25 mouse cellular contexts compared by ENCODE assay signal in the genomic region with DNA sequence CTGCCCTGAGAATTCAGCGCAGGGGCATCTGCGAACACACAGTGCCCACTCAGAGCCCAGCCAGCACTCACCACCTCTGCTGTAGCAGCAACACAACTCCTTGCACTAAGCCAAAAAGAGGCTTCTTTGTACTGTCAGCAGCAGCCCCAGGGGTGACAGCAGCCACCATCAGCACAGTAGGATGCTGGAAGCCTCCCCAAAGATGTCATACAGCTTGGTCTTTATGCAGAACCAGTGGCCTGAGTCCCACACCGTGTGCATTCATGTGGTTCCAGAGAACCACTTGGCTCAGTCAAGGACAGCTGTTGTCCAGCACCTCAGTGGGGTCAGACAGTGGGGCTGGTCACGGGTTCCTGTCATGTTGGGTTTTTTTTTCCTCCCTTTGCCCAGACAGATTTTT.
DNase-seq lines count a peak whose midpoint lies in the region; ATAC-seq and TF ChIP-seq lines count a peak whose summit lies in the region.
"Had no signal": no experiment of that assay in that cellular context is flagged by ENCODE, and none has a peak within 500 bp of the region (broad histone marks: within the 10 kb centered on the region; RNA-seq: fewer than 3 reads in every experiment).

No protein-coding gene starts in this region.

- H3K27me3 ChIP-seq in forebrain, postnatal 0 days (ENCODE audit: insufficient read depth, low read length), result no peaks in the 10 kb centered on the region
- H3K27me3 ChIP-seq in forebrain, embryonic 11.5 days (ENCODE audit: control insufficient read depth, insufficient read depth, low read length), result no peaks in the 10 kb centered on the region
- no peaks in the 10 kb centered on the region for H3K27me3 ChIP-seq in hindbrain, embryonic 16.5 days (replicated peaks; ENCODE audit: control insufficient read depth, insufficient read depth, low read length)
- no peaks in the 10 kb centered on the region for H3K27me3 ChIP-seq in hindbrain, embryonic 11.5 days (ENCODE audit: control insufficient read depth, insufficient read depth, low read length)
- no peaks in the 10 kb centered on the region for H3K27me3 ChIP-seq in midbrain, postnatal 0 days (ENCODE audit: insufficient read depth, low read length)
- H3K27me3 ChIP-seq in midbrain, embryonic 14.5 days (ENCODE audit: control insufficient read depth, insufficient read depth, low read length), result no peaks in the 10 kb centered on the region
- no peaks in the 10 kb centered on the region for H3K27me3 ChIP-seq in thymus, adult 2 months (ENCODE audit: control insufficient read depth, insufficient read depth, low read length)
- H3K27me3 ChIP-seq: embryonic facial prominence, embryonic 12.5 days; embryonic facial prominence, embryonic 15.5 days; forebrain, embryonic 12.5 days; forebrain, embryonic 15.5 days; heart, embryonic 15.5 days; intestine, embryonic 15.5 days had no signal

- no peaks in the 10 kb centered on the region for H3K36me3 ChIP-seq in forebrain, postnatal 0 days (ENCODE audit: insufficient read depth)
- no peaks in the 10 kb centered on the region for H3K36me3 ChIP-seq in forebrain, embryonic 11.5 days (ENCODE audit: control insufficient read depth, insufficient read depth, low read length)
- H3K36me3 ChIP-seq in hindbrain, embryonic 16.5 days (ENCODE audit: control insufficient read depth, insufficient read depth, low read length), result no peaks in the 10 kb centered on the region
- no peaks in the 10 kb centered on the region for H3K36me3 ChIP-seq in hindbrain, embryonic 11.5 days (ENCODE audit: control insufficient read depth, insufficient read depth, low read length)
- no peaks in the 10 kb centered on the region for H3K36me3 ChIP-seq in midbrain, postnatal 0 days (ENCODE audit: insufficient read depth, low read length)
- H3K36me3 ChIP-seq in midbrain, embryonic 14.5 days (ENCODE audit: control insufficient read depth, insufficient read depth, low read length), result no peaks in the 10 kb centered on the region
- no peaks in the 10 kb centered on the region for H3K36me3 ChIP-seq in thymus, adult 2 months (ENCODE audit: control insufficient read depth, insufficient read depth, low read length)
- H3K36me3 ChIP-seq: embryonic facial prominence, embryonic 12.5 days; embryonic facial prominence, embryonic 15.5 days; forebrain, embryonic 12.5 days; forebrain, embryonic 15.5 days; heart, embryonic 15.5 days; hindbrain, embryonic 10.5 days; intestine, embryonic 15.5 days had no signal

- no peak for TF ChIP-seq POLR2A in thymus, adult 2 months (IDR thresholded peaks at IDR 0.05; ENCODE audit: control insufficient read depth, extremely low read depth, insufficient read depth, low read length, poor library complexity)

- H3K27ac ChIP-seq in forebrain, postnatal 0 days (ENCODE audit: low read depth, low read length), result no peak overlapping the region
- H3K27ac ChIP-seq in forebrain, embryonic 11.5 days (ENCODE audit: low read depth, low read length), result no peak overlapping the region
- no peak overlapping the region for H3K27ac ChIP-seq in hindbrain, embryonic 16.5 days (ENCODE audit: low read depth, low read length)
- no peak overlapping the region for H3K27ac ChIP-seq in hindbrain, embryonic 11.5 days (ENCODE audit: low read depth, low read length)
- no peak overlapping the region for H3K27ac ChIP-seq in midbrain, postnatal 0 days (ENCODE audit: low read depth, low read length)
- H3K27ac ChIP-seq in midbrain, embryonic 14.5 days (replicated peaks; ENCODE audit: low read depth, low read length), result no peak overlapping the region
- H3K27ac ChIP-seq in thymus, adult 2 months (ENCODE audit: control insufficient read depth, insufficient read depth, low read length), result no peak overlapping the region
- H3K27ac ChIP-seq: embryonic facial prominence, embryonic 12.5 days; embryonic facial prominence, embryonic 15.5 days; forebrain, embryonic 12.5 days; forebrain, embryonic 15.5 days; heart, embryonic 15.5 days; hindbrain, embryonic 10.5 days; intestine, embryonic 15.5 days had no signal

- H3K4me1 ChIP-seq in forebrain, postnatal 0 days (ENCODE audit: insufficient read depth), result no peaks in the 10 kb centered on the region
- no peaks in the 10 kb centered on the region for H3K4me1 ChIP-seq in forebrain, embryonic 11.5 days (replicated peaks; ENCODE audit: control insufficient read depth, insufficient read depth, low read length)
- H3K4me1 ChIP-seq in hindbrain, embryonic 16.5 days (ENCODE audit: control insufficient read depth, insufficient read depth, low read depth, low read length), result no peaks in the 10 kb centered on the region
- no peaks in the 10 kb centered on the region for H3K4me1 ChIP-seq in hindbrain, embryonic 11.5 days (replicated peaks; ENCODE audit: control insufficient read depth, insufficient read depth, low read length)
- H3K4me1 ChIP-seq in midbrain, postnatal 0 days (ENCODE audit: insufficient read depth, low read length), result no peaks in the 10 kb centered on the region
- no peaks in the 10 kb centered on the region for H3K4me1 ChIP-seq in midbrain, embryonic 14.5 days (ENCODE audit: control insufficient read depth, insufficient read depth, low read length)
- no peaks in the 10 kb centered on the region for H3K4me1 ChIP-seq in thymus, adult 2 months (replicated peaks; ENCODE audit: control insufficient read depth, insufficient read depth, low read length)
- H3K4me1 ChIP-seq: embryonic facial prominence, embryonic 12.5 days; embryonic facial prominence, embryonic 15.5 days; forebrain, embryonic 12.5 days; forebrain, embryonic 15.5 days; heart, embryonic 15.5 days; hindbrain, embryonic 10.5 days; intestine, embryonic 15.5 days had no signal

- no peak for DNase-seq in forebrain, postnatal 0 days
- no peak for DNase-seq in forebrain, embryonic 11.5 days (ENCODE audit: low spot score)
- DNase-seq in hindbrain, embryonic 11.5 days (ENCODE audit: low spot score), result no peak
- peak; percentile 81 for DNase-seq in midbrain, postnatal 0 days (ENCODE audit: low spot score)
- DNase-seq in midbrain, embryonic 14.5 days, result no peak
- no peak for DNase-seq in thymus, adult 2 months
- DNase-seq: adrenal gland, adult 8-10 months; adrenal gland, postnatal 25 days; gastrocnemius, postnatal 10 days; gastrocnemius, postnatal 36 days; heart, postnatal 10 days; heart, postnatal 36 days; kidney, adult 11 months; kidney, adult 8-10 months had no signal

- H3K4me2 ChIP-seq in forebrain, postnatal 0 days (ENCODE audit: low read depth), result no peak overlapping the region
- no peak overlapping the region for H3K4me2 ChIP-seq in forebrain, embryonic 11.5 days (ENCODE audit: low read depth, low read length, severe bottlenecking)
- H3K4me2 ChIP-seq in hindbrain, embryonic 16.5 days (ENCODE audit: low read length), result no peak overlapping the region
- no peak overlapping the region for H3K4me2 ChIP-seq in hindbrain, embryonic 11.5 days (replicated peaks; ENCODE audit: low read depth, low read length)
- H3K4me2 ChIP-seq in midbrain, postnatal 0 days (ENCODE audit: low read depth, low read length, poor library complexity, severe bottlenecking), result no peak overlapping the region
- no peak overlapping the region for H3K4me2 ChIP-seq in midbrain, embryonic 14.5 days (ENCODE audit: low read length)
- H3K4me2 ChIP-seq: embryonic facial prominence, embryonic 12.5 days; embryonic facial prominence, embryonic 15.5 days; forebrain, embryonic 12.5 days; forebrain, embryonic 15.5 days; heart, embryonic 11.5 days; heart, embryonic 15.5 days; intestine, embryonic 15.5 days had no signal

- ATAC-seq in forebrain, postnatal 0 days, result peak; percentile 50
- ATAC-seq in forebrain, embryonic 11.5 days (replicated peaks; ENCODE audit: low FRiP score), result no peak
- peak; percentile 80 for ATAC-seq in hindbrain, embryonic 16.5 days
- no peak for ATAC-seq in hindbrain, embryonic 11.5 days (ENCODE audit: low FRiP score)
- ATAC-seq in midbrain, postnatal 0 days (ENCODE audit: low FRiP score), result peak; percentile 66; the same call in 1 of the 2 replicates
- no peak for ATAC-seq in midbrain, embryonic 14.5 days (ENCODE audit: low FRiP score, low TSS enrichment)
- ATAC-seq: activated CD4-positive, CD25-positive, alpha-beta regulatory T cell, adult 4 months; CD4-positive, CD25-positive, alpha-beta regulatory T cell, adult 4 months; forebrain, embryonic 15.5 days; intestine, embryonic 15.5 days had no signal

- no peak overlapping the region for H3K9ac ChIP-seq in forebrain, postnatal 0 days
- H3K9ac ChIP-seq in forebrain, embryonic 11.5 days (ENCODE audit: low read length), result no peak overlapping the region
- H3K9ac ChIP-seq in hindbrain, embryonic 16.5 days (ENCODE audit: low read depth, low read length), result no peak overlapping the region
- no peak overlapping the region for H3K9ac ChIP-seq in hindbrain, embryonic 11.5 days (ENCODE audit: low read depth, low read length)
- no peak overlapping the region for H3K9ac ChIP-seq in midbrain, postnatal 0 days (replicated peaks; ENCODE audit: low read length, poor library complexity, severe bottlenecking)
- no peak overlapping the region for H3K9ac ChIP-seq in midbrain, embryonic 14.5 days (replicated peaks; ENCODE audit: low read length)
- H3K9ac ChIP-seq: embryonic facial prominence, embryonic 12.5 days; embryonic facial prominence, embryonic 15.5 days; forebrain, embryonic 12.5 days; forebrain, embryonic 15.5 days; heart, embryonic 15.5 days; intestine, embryonic 15.5 days had no signal

- no peak for TF ChIP-seq CTCF in forebrain, postnatal 0 days (IDR thresholded peaks at IDR 0.05; ENCODE audit: low read depth)
- no peak for TF ChIP-seq CTCF in midbrain, postnatal 0 days (IDR thresholded peaks at IDR 0.05)
- TF ChIP-seq CTCF in thymus, adult 2 months (IDR thresholded peaks at IDR 0.05; ENCODE audit: borderline replicate concordance, control insufficient read depth, extremely low read depth, insufficient read depth, low read length, poor library complexity), result no peak

- H3K4me3 ChIP-seq in forebrain, postnatal 0 days (ENCODE audit: low read depth, low read length), result no peak overlapping the region
- H3K4me3 ChIP-seq in forebrain, embryonic 11.5 days (ENCODE audit: low read depth, low read length), result no peak overlapping the region
- no peak overlapping the region for H3K4me3 ChIP-seq in hindbrain, embryonic 16.5 days (ENCODE audit: low read length)
- no peak overlapping the region for H3K4me3 ChIP-seq in hindbrain, embryonic 11.5 days (ENCODE audit: low read depth, low read length)
- H3K4me3 ChIP-seq in midbrain, postnatal 0 days (ENCODE audit: low read depth, low read length), result no peak overlapping the region
- H3K4me3 ChIP-seq in midbrain, embryonic 14.5 days (replicated peaks; ENCODE audit: low read depth, low read length), result no peak overlapping the region
- no peak overlapping the region for H3K4me3 ChIP-seq in thymus, adult 2 months (ENCODE audit: control insufficient read depth, insufficient read depth, low read length)
- H3K4me3 ChIP-seq: embryonic facial prominence, embryonic 12.5 days; embryonic facial prominence, embryonic 15.5 days; forebrain, embryonic 12.5 days; forebrain, embryonic 15.5 days; heart, embryonic 15.5 days; hindbrain, embryonic 10.5 days; intestine, embryonic 15.5 days had no signal

- 70% methylated on average over 4 of the region's 4 CpGs for WGBS in forebrain, postnatal 0 days
- 78% methylated on average over 4 of the region's 4 CpGs for WGBS in forebrain, embryonic 11.5 days
- 55% methylated on average over 4 of the region's 4 CpGs for WGBS in hindbrain, embryonic 16.5 days
- 73% methylated on average over 4 of the region's 4 CpGs for WGBS in hindbrain, embryonic 11.5 days
- WGBS in midbrain, postnatal 0 days, result 73% methylated on average over 4 of the region's 4 CpGs
- WGBS in midbrain, embryonic 14.5 days, result 70% methylated on average over 4 of the region's 4 CpGs
- WGBS in thymus, adult 2 months, result 87% methylated on average over 4 of the region's 4 CpGs

- no peaks in the 10 kb centered on the region for H3K9me3 ChIP-seq in forebrain, postnatal 0 days (ENCODE audit: low read length)
- no peaks in the 10 kb centered on the region; the same call in 1 of the 2 replicates for H3K9me3 ChIP-seq in forebrain, embryonic 11.5 days (ENCODE audit: control insufficient read depth, low read length)
- H3K9me3 ChIP-seq in hindbrain, embryonic 16.5 days (ENCODE audit: control insufficient read depth, low read length), result no peaks in the 10 kb centered on the region
- peaks cover 4% of the 10 kb centered on the region for H3K9me3 ChIP-seq in hindbrain, embryonic 11.5 days (ENCODE audit: control insufficient read depth, low read length)
- H3K9me3 ChIP-seq in midbrain, postnatal 0 days (ENCODE audit: low read length), result no peaks in the 10 kb centered on the region
- H3K9me3 ChIP-seq in midbrain, embryonic 14.5 days (ENCODE audit: control insufficient read depth, low read length), result 0 out of 2 replicates have a peak, but pooled peaks cover 6% of the 10 kb centered on the region
- H3K9me3 ChIP-seq: embryonic facial prominence, embryonic 15.5 days; forebrain, embryonic 12.5 days; heart, embryonic 15.5 days; intestine, embryonic 15.5 days had no signal

Comparison
In these comparisons a context has a peak if more than half of its experiments do, and no peak if none do; other contexts are left out.
1. ATAC-seq: peak in forebrain, postnatal 0 days (single experiment), hindbrain, embryonic 16.5 days (single experiment) and midbrain, postnatal 0 days (single experiment); none in forebrain, embryonic 11.5 days (single experiment), hindbrain, embryonic 11.5 days (single experiment) and midbrain, embryonic 14.5 days (single experiment).